Mouse (Mus musculus): ENCODE results near the gene Hk2. TPM values are rescaled to one million over a fixed set of nuclear protein-coding genes. Genes with fewer than 3 reads are reported as not detected.

The Hk2 gene
- polyA plus RNA-seq, 1 experiment from 2014 or later: 6.4 TPM

GRCm38 (mm10) chr6:82798202-82798737 lies 24.0 kb upstream of the Hk2 start:
- WGBS (ENCODE audit: insufficient replicate concordance): 22% methylated on average over 3 of the region's 3 CpGs
- no peak overlapping the region for H3K4me3 ChIP-seq (ENCODE audit: low read depth, low read length)
- ATAC-seq (ENCODE audit: low read depth): no peak
- H3K9me3 ChIP-seq (replicated peaks; ENCODE audit: control insufficient read depth, low read length): no peaks in the 10 kb centered on the region
- H3K27ac ChIP-seq (ENCODE audit: low read length): peak overlapping the region; percentile 64
- no peaks in the 10 kb centered on the region for H3K27me3 ChIP-seq (ENCODE audit: control insufficient read depth, insufficient read depth, low read depth, low read length)
- no peak overlapping the region for H3K4me2 ChIP-seq (ENCODE audit: low read depth, low read length)
- H3K36me3 ChIP-seq (ENCODE audit: control insufficient read depth, insufficient read depth): no peaks in the 10 kb centered on the region
- H3K9ac ChIP-seq (ENCODE audit: low read depth, low read length): no peak overlapping the region
- peaks cover 8% of the 10 kb centered on the region for H3K4me1 ChIP-seq (ENCODE audit: control insufficient read depth, low read depth, low read length)

DNA sequence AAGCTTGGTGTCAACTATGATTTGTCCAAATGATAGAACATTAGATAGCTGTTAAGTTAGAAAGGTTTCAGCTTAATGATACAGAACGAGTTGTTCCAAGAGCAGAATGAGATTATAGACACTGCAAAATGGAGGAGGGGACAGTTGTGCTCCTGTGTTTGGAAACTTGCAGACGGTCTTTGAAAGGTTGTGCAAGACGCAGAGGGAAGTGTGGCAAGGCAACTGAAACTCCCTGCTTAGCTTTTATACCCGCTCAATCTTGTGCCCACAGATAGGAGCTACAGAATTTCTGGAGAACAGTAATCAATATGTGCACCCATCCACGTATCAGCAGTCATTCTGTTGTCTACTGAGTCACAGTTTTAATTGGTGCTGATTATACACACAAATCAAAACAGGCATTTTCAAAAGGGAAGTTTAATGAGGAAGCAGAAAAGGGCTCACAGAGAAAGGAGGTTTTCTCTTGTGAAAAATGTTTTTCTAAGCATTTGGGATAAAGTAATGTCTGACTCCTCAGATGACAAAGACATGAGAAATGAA lies 23.1 kb upstream of the Hk2 start:
- Histone ChIP-seq H3K27ac (ENCODE audit: low read length) (no peak overlapping the region), H3K4me3 (ENCODE audit: low read depth, low read length) (no peak overlapping the region), H3K36me3 (ENCODE audit: control insufficient read depth, insufficient read depth) (no peaks in the 10 kb centered on the region), H3K27me3 (ENCODE audit: control insufficient read depth, insufficient read depth, low read depth, low read length) (no peaks in the 10 kb centered on the region), H3K4me2 (ENCODE audit: low read depth, low read length) (no peak overlapping the region), H3K4me1 (ENCODE audit: control insufficient read depth, low read depth, low read length) (peaks cover 8% of the 10 kb centered on the region), H3K9ac (ENCODE audit: low read depth, low read length) (no peak overlapping the region), H3K9me3 (replicated peaks; ENCODE audit: control insufficient read depth, low read length) (no peaks in the 10 kb centered on the region)
- 16% methylated on average over 5 of the region's 5 CpGs for WGBS (ENCODE audit: insufficient replicate concordance)
- no peak for ATAC-seq (ENCODE audit: low read depth)

- H3K27me3 ChIP-seq (ENCODE audit: control insufficient read depth, insufficient read depth, low read depth, low read length): no peaks in the 10 kb centered on the region
- no peak overlapping the region for H3K27ac ChIP-seq (ENCODE audit: low read length)
- H3K9ac ChIP-seq (ENCODE audit: low read depth, low read length): no peak overlapping the region
- H3K4me1 ChIP-seq (ENCODE audit: control insufficient read depth, low read depth, low read length): no peaks in the 10 kb centered on the region
- 53% methylated on average over 2 of the region's 2 CpGs for WGBS (ENCODE audit: insufficient replicate concordance)
- H3K36me3 ChIP-seq (ENCODE audit: control insufficient read depth, insufficient read depth): no peaks in the 10 kb centered on the region
- no peaks in the 10 kb centered on the region for H3K9me3 ChIP-seq (replicated peaks; ENCODE audit: control insufficient read depth, low read length)
- ATAC-seq (ENCODE audit: low read depth): no peak
- H3K4me2 ChIP-seq (ENCODE audit: low read depth, low read length): no peak overlapping the region
- no peak overlapping the region for H3K4me3 ChIP-seq (ENCODE audit: low read depth, low read length)
Measured at GRCm38 (mm10) chr6:82790864-82791263, 16.6 kb upstream of the Hk2 start.

- Histone ChIP-seq H3K9ac (ENCODE audit: low read depth, low read length) (no peak overlapping the region), H3K27me3 (ENCODE audit: control insufficient read depth, insufficient read depth, low read depth, low read length) (no peaks in the 10 kb centered on the region), H3K9me3 (replicated peaks; ENCODE audit: control insufficient read depth, low read length) (no peaks in the 10 kb centered on the region), H3K36me3 (ENCODE audit: control insufficient read depth, insufficient read depth) (no peaks in the 10 kb centered on the region), H3K4me3 (ENCODE audit: low read depth, low read length) (no peak overlapping the region), H3K4me2 (ENCODE audit: low read depth, low read length) (no peak overlapping the region), H3K27ac (ENCODE audit: low read length) (no peak overlapping the region), H3K4me1 (ENCODE audit: control insufficient read depth, low read depth, low read length) (no peaks in the 10 kb centered on the region)
- WGBS (ENCODE audit: insufficient replicate concordance): 59% methylated on average over 4 of the region's 4 CpGs
- no peak for ATAC-seq (ENCODE audit: low read depth)
Measured at GRCm38 (mm10) chr6:82783906-82784305, 9.7 kb upstream of the Hk2 start.

DNA sequence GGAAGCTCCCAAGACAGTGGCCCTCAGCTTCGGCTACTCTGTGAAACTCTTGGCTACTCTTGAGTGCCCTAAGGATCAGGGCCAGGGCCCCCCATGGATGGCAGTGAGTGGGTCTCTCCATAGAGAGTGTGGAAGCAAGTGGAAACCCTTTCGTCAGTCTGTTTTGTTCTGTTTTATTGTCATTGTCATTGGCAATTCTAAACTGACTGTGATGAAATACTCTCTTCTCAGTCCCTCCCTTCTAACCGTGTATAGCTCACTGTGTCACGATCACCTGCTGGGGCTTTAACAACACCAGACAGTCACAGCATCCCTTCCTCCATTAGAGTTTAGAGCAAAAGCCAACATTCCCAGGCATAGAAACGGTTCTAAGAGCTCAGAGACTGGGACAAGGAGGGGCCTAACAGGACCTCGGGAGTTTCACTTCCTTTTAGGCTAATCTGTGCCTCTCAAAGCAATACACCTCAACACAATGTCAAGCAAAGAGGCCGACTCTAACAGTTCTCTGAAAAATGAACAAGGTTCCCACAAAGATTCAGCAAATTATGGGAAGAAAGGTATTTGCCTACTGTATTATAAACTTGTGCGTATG lies 6.6 kb upstream of the Hk2 start:
- H3K27ac ChIP-seq (ENCODE audit: low read length): no peak overlapping the region
- no peaks in the 10 kb centered on the region for H3K9me3 ChIP-seq (replicated peaks; ENCODE audit: control insufficient read depth, low read length)
- no peak overlapping the region for H3K4me3 ChIP-seq (ENCODE audit: low read depth, low read length)
- ATAC-seq (ENCODE audit: low read depth): no peak
- H3K4me1 ChIP-seq (ENCODE audit: control insufficient read depth, low read depth, low read length): no peaks in the 10 kb centered on the region; the same call in 1 of the 2 replicates
- no peaks in the 10 kb centered on the region for H3K27me3 ChIP-seq (ENCODE audit: control insufficient read depth, insufficient read depth, low read depth, low read length)
- H3K4me2 ChIP-seq (ENCODE audit: low read depth, low read length): no peak overlapping the region
- 40% methylated on average over 8 of the region's 8 CpGs for WGBS (ENCODE audit: insufficient replicate concordance)
- no peaks in the 10 kb centered on the region for H3K36me3 ChIP-seq (ENCODE audit: control insufficient read depth, insufficient read depth)
- H3K9ac ChIP-seq (ENCODE audit: low read depth, low read length): no peak overlapping the region

GRCm38 (mm10) chr6:82780369-82780768 lies 6.1 kb upstream of the Hk2 start:
- Histone ChIP-seq H3K4me1 (ENCODE audit: control insufficient read depth, low read depth, low read length) (peaks cover under 1% of the 10 kb centered on the region), H3K4me2 (ENCODE audit: low read depth, low read length) (no peak overlapping the region), H3K9me3 (replicated peaks; ENCODE audit: control insufficient read depth, low read length) (no peaks in the 10 kb centered on the region), H3K27ac (ENCODE audit: low read length) (no peak overlapping the region), H3K4me3 (ENCODE audit: low read depth, low read length) (no peak overlapping the region), H3K36me3 (ENCODE audit: control insufficient read depth, insufficient read depth) (no peaks in the 10 kb centered on the region), H3K9ac (ENCODE audit: low read depth, low read length) (no peak overlapping the region), H3K27me3 (ENCODE audit: control insufficient read depth, insufficient read depth, low read depth, low read length) (peaks cover 1% of the 10 kb centered on the region; the same call in 1 of the 2 replicates)
- 13% methylated on average over 4 of the region's 4 CpGs for WGBS (ENCODE audit: insufficient replicate concordance)
- no peak for ATAC-seq (ENCODE audit: low read depth)

DNA sequence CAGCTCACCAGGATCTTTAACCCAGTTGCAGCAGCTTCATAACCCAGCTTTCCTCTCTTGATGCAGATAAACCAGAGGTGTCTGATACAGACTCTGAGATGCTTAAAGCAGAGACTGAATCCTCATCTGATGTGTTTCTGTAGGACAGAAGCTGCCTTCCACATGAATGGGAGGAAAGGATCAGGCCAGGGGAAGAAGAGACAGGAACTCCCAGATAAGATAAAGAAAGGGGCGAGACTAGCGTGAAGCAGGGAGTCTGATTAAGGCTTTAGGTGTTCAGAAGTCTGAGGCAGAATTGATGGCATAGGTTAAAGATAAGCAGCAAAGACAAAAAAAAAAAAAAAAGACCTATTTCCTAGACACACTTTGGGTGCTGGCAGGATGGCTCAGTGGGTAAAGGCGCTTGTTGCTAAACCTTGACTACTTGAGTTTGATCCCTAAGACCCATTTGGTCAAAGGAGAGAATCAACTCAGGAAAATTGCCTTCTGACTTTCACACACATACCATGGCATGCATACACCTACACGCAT lies 2.9 kb upstream of the Hk2 start:
- H3K36me3 ChIP-seq (ENCODE audit: control insufficient read depth, insufficient read depth): no peaks in the 10 kb centered on the region
- no peaks in the 10 kb centered on the region for H3K9me3 ChIP-seq (replicated peaks; ENCODE audit: control insufficient read depth, low read length)
- no peak overlapping the region for H3K4me2 ChIP-seq (ENCODE audit: low read depth, low read length)
- no peak overlapping the region for H3K4me3 ChIP-seq (ENCODE audit: low read depth, low read length)
- ATAC-seq (ENCODE audit: low read depth): no peak
- 43% methylated on average over 4 of the region's 4 CpGs for WGBS (ENCODE audit: insufficient replicate concordance)
- H3K4me1 ChIP-seq (ENCODE audit: control insufficient read depth, low read depth, low read length): peaks cover 11% of the 10 kb centered on the region
- no peak overlapping the region for H3K27ac ChIP-seq (ENCODE audit: low read length)
- peaks cover 5% of the 10 kb centered on the region; the same call in 1 of the 2 replicates for H3K27me3 ChIP-seq (ENCODE audit: control insufficient read depth, insufficient read depth, low read depth, low read length)
- no peak overlapping the region for H3K9ac ChIP-seq (ENCODE audit: low read depth, low read length)

GRCm38 (mm10) chr6:82775386-82775785 lies 1.1 kb upstream of the Hk2 start:
- Histone ChIP-seq H3K4me1 (ENCODE audit: control insufficient read depth, low read depth, low read length) (peaks cover 20% of the 10 kb centered on the region), H3K27me3 (ENCODE audit: control insufficient read depth, insufficient read depth, low read depth, low read length) (peaks cover 5% of the 10 kb centered on the region; the same call in 1 of the 2 replicates), H3K9me3 (replicated peaks; ENCODE audit: control insufficient read depth, low read length) (no peaks in the 10 kb centered on the region), H3K4me3 (ENCODE audit: low read depth, low read length) (no peak overlapping the region), H3K4me2 (ENCODE audit: low read depth, low read length) (no peak overlapping the region), H3K9ac (ENCODE audit: low read depth, low read length) (no peak overlapping the region; the same call in 1 of the 2 replicates), H3K36me3 (ENCODE audit: control insufficient read depth, insufficient read depth) (no peaks in the 10 kb centered on the region), H3K27ac (ENCODE audit: low read length) (no peak overlapping the region)
- 63% methylated on average over 6 of the region's 6 CpGs for WGBS (ENCODE audit: insufficient replicate concordance)
- no peak for ATAC-seq (ENCODE audit: low read depth)
